Mouse (Mus musculus) intestine, embryonic 16.5 days (tissue): Measurements from ENCODE around the gene Fn3k. TPM values are rescaled to one million over a fixed set of nuclear protein-coding genes. Genes with fewer than 3 reads are reported as not detected.

Source experiments
- ATAC-seq: fragments of 200-750 bp; cut with Nextera tagmentation; 2 replicates; pipeline ENCODE4 v1.8.0; 2017; ENCODE audit warnings: moderate TSS enrichment, moderate library complexity
- H3K27ac ChIP-seq: fragments of 300-500 bp; sonication (generic); 2 replicates; pipeline ENCODE4 v1.5.1; 2014; ENCODE audit warnings: mild to moderate bottlenecking, low read length
- H3K27me3 ChIP-seq: fragments of 300-500 bp; sonication (generic); replicated peaks from 2 replicates; pipeline ENCODE4 v1.6.1; 2014; ENCODE audit warnings: low read length, control low read depth, mixed read lengths; ENCODE audit not compliant: control insufficient read depth, insufficient read depth
- H3K36me3 ChIP-seq: fragments of 300-500 bp; sonication (generic); 2 replicates; pipeline ENCODE4 v1.6.1; 2014; ENCODE audit warnings: low read length, control low read depth; ENCODE audit not compliant: control insufficient read depth, insufficient read depth
- H3K4me1 ChIP-seq: fragments of 300-500 bp; sonication (generic); 2 replicates; pipeline ENCODE4 v1.6.1; 2014; ENCODE audit warnings: low read length, control low read depth, mixed read lengths; ENCODE audit not compliant: control insufficient read depth, insufficient read depth
- H3K4me2 ChIP-seq: fragments of 300-500 bp; sonication (generic); 2 replicates; pipeline ENCODE4 v1.6.1; 2014; ENCODE audit warnings: low read depth, low read length, control low read depth
- H3K4me3 ChIP-seq: fragments of 300-500 bp; sonication (generic); 2 replicates; pipeline ENCODE4 v1.5.1; 2014; ENCODE audit warnings: mild to moderate bottlenecking, low read length
- H3K9ac ChIP-seq: fragments of 300-500 bp; sonication (generic); 2 replicates; pipeline ENCODE4 v1.6.1; 2014; ENCODE audit warnings: low read depth, low read length
- H3K9me3 ChIP-seq: fragments of 300-500 bp; sonication (generic); 2 replicates; pipeline ENCODE4 v1.6.1; 2016; ENCODE audit warnings: low read length, control low read depth; ENCODE audit not compliant: control insufficient read depth
- WGBS: fragments of 180-500 bp; shearing (Covaris S2); extraction: QIAGEN DNeasy Blood & Tissue Kit; methylation state at CpG from one replicate; pipeline ENCODE4 v1.1.7; 2014; 5-methylcytosine and 5-hydroxymethylcytosine counted together
- polyA plus RNA-seq: library from polyadenylated mRNA; unstranded; fragments of >200 nt; fragmentation: Nextera tagmentation; extraction: Ambion mirVana; gene quantifications from 2 replicates; pipeline ENCODE4 v1.2.1, GENCODE M21; 2015

Fn3k gene
- polyA plus RNA-seq, 1 experiment from 2014 or later = 1.8 TPM

DNA sequence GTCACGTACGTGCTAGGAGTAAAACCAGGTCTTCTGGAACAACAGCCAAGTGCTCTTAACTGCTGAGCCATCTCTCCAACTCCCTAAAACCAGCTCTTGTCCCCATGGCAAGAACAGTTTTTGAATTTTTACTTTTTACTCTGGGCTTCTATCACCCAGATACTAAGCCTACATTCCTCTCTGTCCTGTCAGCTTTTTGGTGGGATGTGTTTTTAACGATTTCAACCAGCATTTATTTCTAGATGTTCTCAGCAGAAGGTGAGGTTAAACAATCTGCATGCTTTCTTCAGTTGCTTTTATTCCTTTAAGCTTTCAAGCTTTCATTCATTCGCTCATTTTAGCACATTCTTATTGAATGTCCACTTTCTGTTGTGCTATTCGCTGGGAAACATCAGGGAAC lies 16.7 kb upstream of the Fn3k start:
- no peaks in the 10 kb centered on the region for H3K36me3 ChIP-seq
- no peak overlapping the region for H3K4me2 ChIP-seq
- no peak for ATAC-seq
- 78% methylated on average over 5 of the region's 5 CpGs for WGBS
- no peak overlapping the region for H3K27ac ChIP-seq
- H3K4me3 ChIP-seq = no peak overlapping the region
- no peak overlapping the region for H3K9ac ChIP-seq
- no peaks in the 10 kb centered on the region for H3K27me3 ChIP-seq
- peaks cover 8% of the 10 kb centered on the region for H3K4me1 ChIP-seq
- no peaks in the 10 kb centered on the region for H3K9me3 ChIP-seq

DNA sequence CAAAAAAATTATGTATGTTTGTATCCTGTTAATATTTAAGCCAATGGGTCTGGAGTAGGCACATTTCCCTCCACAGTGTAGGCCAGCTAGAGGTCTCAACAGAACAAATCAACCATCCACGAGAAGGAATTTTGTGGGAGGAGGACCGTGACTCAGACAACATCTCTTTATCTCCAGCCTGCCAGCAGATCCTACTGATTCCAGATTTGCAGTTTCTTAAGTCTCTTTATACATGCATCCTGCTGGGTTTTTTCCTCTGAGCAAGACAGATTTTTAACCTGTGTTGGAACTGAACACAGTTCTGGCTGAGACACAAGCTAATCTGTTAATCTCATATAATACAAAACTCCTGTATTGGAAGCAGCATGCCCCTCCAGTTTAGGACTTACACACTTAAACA lies 15.8 kb upstream of the Fn3k start:
- WGBS = 45% methylated on average over 2 of the region's 2 CpGs
- H3K4me3 ChIP-seq = no peak overlapping the region

DNA sequence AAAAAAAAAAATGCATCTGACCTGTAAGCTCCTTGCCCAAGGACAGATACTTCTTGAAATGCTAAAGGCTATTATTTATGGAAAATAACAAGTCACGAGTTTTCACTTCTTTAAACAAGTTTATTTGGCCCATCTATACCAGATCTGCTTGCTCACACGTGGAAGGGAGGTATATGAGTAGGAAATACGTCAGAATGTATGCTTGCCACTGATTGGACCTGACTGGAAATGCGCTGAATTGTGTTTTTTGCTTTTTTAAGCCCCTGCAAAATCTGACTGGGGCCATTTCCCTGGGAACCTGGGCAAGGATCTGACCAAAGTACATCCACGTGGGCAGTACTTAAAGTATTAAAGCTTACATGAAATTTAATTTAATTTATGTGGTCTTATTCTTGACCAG lies 14.3 kb upstream of the Fn3k start:
- 54% methylated on average over 5 of the region's 5 CpGs for WGBS
- no peaks in the 10 kb centered on the region for H3K36me3 ChIP-seq
- H3K4me2 ChIP-seq = peak overlapping the region; percentile 87
- no peak for ATAC-seq
- H3K9me3 ChIP-seq = no peaks in the 10 kb centered on the region
- peak overlapping the region; percentile 69; the same call in 1 of the 2 replicates for H3K4me3 ChIP-seq
- peak overlapping the region; percentile 74; the same call in 1 of the 2 replicates for H3K27ac ChIP-seq
- H3K27me3 ChIP-seq = no peaks in the 10 kb centered on the region
- peaks cover 8% of the 10 kb centered on the region for H3K4me1 ChIP-seq
- H3K9ac ChIP-seq = peak overlapping the region; percentile 67; the same call in 1 of the 2 replicates

More for the DNA sequence above, 15.8 kb upstream of the Fn3k start:
- Histone ChIP-seq H3K27me3 (no peaks in the 10 kb centered on the region), H3K9ac (no peak overlapping the region), H3K36me3 (no peaks in the 10 kb centered on the region), H3K27ac (no peak overlapping the region), H3K4me1 (peaks cover 8% of the 10 kb centered on the region), H3K4me2 (no peak overlapping the region), H3K9me3 (no peaks in the 10 kb centered on the region)
- ATAC-seq = no peak

DNA sequence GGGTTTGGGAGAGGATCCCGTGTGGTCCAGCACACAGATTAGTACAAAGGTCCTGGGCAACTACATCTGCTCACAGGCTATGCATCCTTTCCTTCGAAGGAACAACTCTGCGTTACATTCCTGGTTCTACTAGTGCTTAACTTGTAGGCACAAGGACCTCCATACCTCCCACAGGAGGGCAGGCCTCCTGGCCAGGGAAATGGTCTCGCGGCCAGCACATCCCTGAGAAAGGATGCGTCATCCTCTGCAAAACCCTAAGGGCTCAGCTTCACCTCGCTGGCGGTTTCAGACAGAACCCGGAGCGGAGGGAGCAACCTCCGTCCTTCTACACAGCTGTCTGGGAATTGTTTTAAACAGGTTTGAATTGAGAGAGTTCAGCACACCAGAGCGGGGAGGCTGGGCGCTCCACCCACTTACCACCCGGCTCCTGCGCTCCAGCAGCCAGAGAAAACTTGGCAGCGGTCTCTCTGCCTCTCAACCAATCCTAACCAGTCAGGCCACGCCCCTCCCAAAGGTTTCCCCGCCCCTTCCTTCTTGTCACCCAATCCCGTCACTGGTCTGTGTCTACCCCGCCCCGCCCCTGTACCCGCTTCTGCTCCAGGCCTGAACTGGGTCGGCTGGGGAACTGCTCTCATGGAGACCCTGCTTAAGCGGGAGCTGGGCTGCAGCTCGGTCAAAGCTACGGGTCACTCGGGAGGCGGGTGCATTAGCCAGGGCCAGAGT lies 13.7 kb upstream of the Fn3k start, which contains the start of gene Fn3krp:
Gene Fn3krp, plus strand, starts transcription at position 572 of the 723 bp plus-strand sequence.
- ATAC-seq = peak; percentile 100

DNA sequence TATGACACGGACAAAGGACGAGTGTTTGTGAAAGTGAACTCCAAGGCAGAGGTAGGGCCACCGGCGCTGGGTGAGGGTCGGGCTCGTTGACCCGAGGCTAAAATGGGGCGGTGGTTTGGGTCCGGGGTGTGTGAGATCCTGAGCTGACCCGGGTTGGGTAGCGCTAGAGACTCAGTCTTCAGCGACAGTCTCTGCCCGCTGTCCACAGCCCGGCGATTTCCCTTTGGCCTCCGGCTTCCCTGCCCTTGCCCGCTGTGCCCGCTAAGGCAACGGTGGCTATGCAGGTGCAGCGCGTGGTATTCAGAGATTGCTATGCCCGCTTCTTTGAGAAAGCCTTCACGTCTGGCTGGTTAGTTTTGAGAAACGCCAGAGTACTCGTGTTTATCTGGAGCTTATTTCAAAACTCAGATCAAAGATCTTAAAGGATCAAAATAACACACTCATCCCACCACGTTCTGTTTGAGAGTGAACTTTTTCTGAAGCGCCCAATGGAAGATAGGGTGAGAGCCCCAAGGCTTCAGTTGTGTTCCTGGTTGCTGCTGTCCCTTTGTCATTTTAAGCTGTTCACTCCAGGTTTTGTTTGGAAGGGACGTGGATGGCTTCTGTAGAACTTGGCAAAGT lies 13.1 kb upstream of the Fn3k start:
- Histone ChIP-seq H3K9me3 (no peaks in the 10 kb centered on the region), H3K4me2 (peak overlapping the region; percentile 87), H3K27ac (no peak overlapping the region; the same call in 1 of the 2 replicates), H3K36me3 (no peaks in the 10 kb centered on the region), H3K4me3 (peak overlapping the region; percentile 69), H3K9ac (peak overlapping the region; percentile 78), H3K4me1 (peaks cover 8% of the 10 kb centered on the region), H3K27me3 (no peaks in the 10 kb centered on the region)
- peak; percentile 78 for ATAC-seq
- under 1% methylated on average over 28 of the region's 28 CpGs for WGBS

More for the DNA sequence above, 13.7 kb upstream of the Fn3k start, which contains the start of gene Fn3krp:
- H3K4me1 ChIP-seq = peaks cover 8% of the 10 kb centered on the region
- H3K4me3 ChIP-seq = peak within 1 kb of the TSS; percentile 69
- no peaks in the 10 kb centered on the region for H3K36me3 ChIP-seq
- peak within 1 kb of the TSS; percentile 78 for H3K9ac ChIP-seq
- no peaks in the 10 kb centered on the region for H3K9me3 ChIP-seq
- WGBS = 1% methylated on average over 28 of the region's 28 CpGs
- peak within 1 kb of the TSS; percentile 87 for H3K4me2 ChIP-seq
- peak within 1 kb of the TSS; percentile 74 for H3K27ac ChIP-seq
- no peaks in the 10 kb centered on the region for H3K27me3 ChIP-seq

DNA sequence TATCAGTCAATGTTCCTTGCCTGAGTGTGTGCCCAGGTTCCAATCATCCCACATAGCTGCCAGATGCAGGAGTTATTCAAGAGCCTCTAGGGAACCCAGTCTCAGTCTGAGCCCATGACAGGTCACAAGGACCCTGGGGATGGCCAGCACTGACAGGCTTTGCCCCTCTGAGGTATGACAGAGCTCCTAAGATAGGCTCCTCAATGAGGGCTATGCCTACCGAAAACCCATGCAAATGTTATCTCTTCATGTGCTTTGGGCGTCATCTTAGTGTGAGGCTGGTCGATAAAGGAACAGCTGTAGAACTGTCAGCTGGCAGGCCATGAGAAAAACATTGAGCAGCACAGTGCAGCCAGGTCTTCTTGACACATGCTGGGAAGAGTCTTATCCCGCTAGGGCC lies 1.3 kb upstream of the Fn3k start:
- H3K36me3 ChIP-seq = no peaks in the 10 kb centered on the region
- no peak overlapping the region for H3K4me3 ChIP-seq
- ATAC-seq = peak; percentile 56; the same call in 1 of the 2 replicates

DNA sequence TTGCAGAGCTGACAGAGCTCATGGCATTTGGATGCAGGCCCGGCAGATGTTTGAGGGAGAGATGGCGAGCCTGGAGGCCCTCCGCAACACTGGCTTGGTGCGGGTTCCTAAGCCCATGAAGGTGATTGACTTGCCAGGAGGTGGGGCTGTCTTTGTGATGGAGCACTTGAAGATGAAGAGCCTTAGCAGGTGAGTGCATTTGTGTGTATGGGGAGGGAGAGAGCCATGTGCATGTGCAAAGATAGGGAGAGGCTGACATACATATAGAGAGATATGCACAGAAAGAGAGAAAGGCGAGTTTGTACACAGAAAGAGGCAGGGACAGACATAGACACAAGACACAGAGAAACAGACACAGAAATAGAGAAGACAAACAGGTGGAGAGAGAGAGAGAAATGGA lies 2.5 kb downstream of the Fn3k start:
- 70% methylated on average over 5 of the region's 5 CpGs for WGBS
- peaks cover 12% of the 10 kb centered on the region for H3K4me1 ChIP-seq

More for the DNA sequence above, 1.3 kb upstream of the Fn3k start:
- H3K4me2 ChIP-seq = no peak overlapping the region
- WGBS = 70% methylated on average over 4 of the region's 4 CpGs
- no peak overlapping the region for H3K27ac ChIP-seq
- H3K27me3 ChIP-seq = no peaks in the 10 kb centered on the region
- H3K9me3 ChIP-seq = no peaks in the 10 kb centered on the region
- H3K9ac ChIP-seq = no peak overlapping the region
- peaks cover 12% of the 10 kb centered on the region for H3K4me1 ChIP-seq

DNA sequence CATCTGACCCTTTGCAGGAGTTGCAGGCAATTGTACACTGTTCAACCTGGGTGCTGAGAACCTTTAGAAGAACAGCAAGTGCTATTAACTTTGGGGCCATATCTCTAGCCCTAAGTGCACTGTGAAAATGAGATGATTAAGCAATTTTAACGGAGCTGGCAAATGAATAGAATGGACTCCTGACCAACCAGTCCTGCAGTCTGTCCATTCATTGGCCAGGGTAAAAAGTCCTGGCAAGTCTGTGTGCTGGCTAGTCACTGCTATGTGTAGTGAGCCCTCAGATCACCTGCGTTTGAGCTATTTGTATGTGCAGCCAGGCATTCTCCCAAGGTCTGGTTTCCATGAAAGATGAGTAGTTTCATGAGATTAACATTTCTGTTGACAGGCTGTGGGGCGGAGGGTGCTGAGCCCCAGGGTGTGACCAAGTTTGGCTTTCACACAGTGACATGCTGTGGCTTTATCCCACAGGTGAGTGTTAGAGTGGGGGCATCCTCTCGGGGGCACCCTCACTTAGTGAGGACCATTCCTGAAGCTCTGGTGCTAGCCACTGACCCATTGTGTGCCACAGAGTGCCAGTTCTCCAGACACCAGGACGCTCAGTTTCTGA lies 5.1 kb downstream of the Fn3k start:
- H3K4me3 ChIP-seq = no peak overlapping the region
- H3K27me3 ChIP-seq = no peaks in the 10 kb centered on the region
- H3K36me3 ChIP-seq = no peaks in the 10 kb centered on the region
- H3K9ac ChIP-seq = no peak overlapping the region
- ATAC-seq = no peak
- H3K4me1 ChIP-seq = peaks cover 4% of the 10 kb centered on the region; the same call in 1 of the 2 replicates
- no peak overlapping the region for H3K4me2 ChIP-seq
- no peak overlapping the region for H3K27ac ChIP-seq
- WGBS = 65% methylated on average over 5 of the region's 5 CpGs
- no peaks in the 10 kb centered on the region for H3K9me3 ChIP-seq

More for the DNA sequence above, 2.5 kb downstream of the Fn3k start:
- Histone ChIP-seq H3K36me3 (no peaks in the 10 kb centered on the region), H3K27ac (no peak overlapping the region), H3K4me2 (no peak overlapping the region), H3K9ac (no peak overlapping the region), H3K4me3 (no peak overlapping the region), H3K27me3 (no peaks in the 10 kb centered on the region), H3K9me3 (no peaks in the 10 kb centered on the region)
- no peak for ATAC-seq

DNA sequence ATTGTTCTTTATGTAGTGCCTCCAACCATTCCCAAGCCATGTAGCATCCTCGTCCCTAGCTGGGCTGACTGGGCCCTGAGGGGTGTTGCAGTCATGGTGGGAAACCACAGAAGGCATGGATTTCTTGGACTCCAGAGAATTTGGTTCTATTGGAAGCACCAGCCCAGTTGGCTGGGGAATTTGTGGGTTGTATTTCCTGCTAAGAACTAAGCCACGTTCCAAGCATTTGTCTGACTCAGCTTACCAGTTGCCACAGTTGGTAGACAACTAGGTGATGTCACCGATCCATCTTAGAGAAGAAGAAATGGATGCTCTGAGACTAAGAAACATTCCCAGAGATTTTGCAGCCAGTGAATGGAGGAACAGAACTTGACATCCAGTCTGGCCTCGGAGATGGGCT lies 6.9 kb downstream of the Fn3k start:
- 90% methylated on average over 4 of the region's 4 CpGs for WGBS

More for the DNA sequence above, 6.9 kb downstream of the Fn3k start:
- no peaks in the 10 kb centered on the region for H3K9me3 ChIP-seq
- no peak overlapping the region for H3K9ac ChIP-seq
- no peak for ATAC-seq
- H3K4me2 ChIP-seq = no peak overlapping the region
- H3K27me3 ChIP-seq = no peaks in the 10 kb centered on the region
- no peak overlapping the region for H3K27ac ChIP-seq
- H3K4me3 ChIP-seq = no peak overlapping the region
- no peaks in the 10 kb centered on the region for H3K36me3 ChIP-seq
- no peaks in the 10 kb centered on the region for H3K4me1 ChIP-seq
